Comparison of ENCODE assay signal across 25 mouse cellular contexts in genomic region chr3:116986451-116986850, GRCm38 (mm10). TPM values are rescaled to one million over a fixed set of nuclear protein-coding genes. Genes with fewer than 3 reads are reported as not detected.
"Had no signal": no experiment of that assay in that cellular context is flagged by ENCODE, and none has a peak within 500 bp of the region (broad histone marks: within the 10 kb centered on the region; RNA-seq: fewer than 3 reads in every experiment).

No protein-coding gene starts in this region.

- H3K9ac ChIP-seq: limb, embryonic 15.5 days; liver, embryonic 12.5 days; lung, embryonic 14.5 days; midbrain, embryonic 13.5 days; neural tube, embryonic 12.5 days; stomach, embryonic 15.5 days had no signal

- H3K4me2 ChIP-seq: limb, embryonic 15.5 days; liver, embryonic 12.5 days; lung, embryonic 14.5 days; midbrain, embryonic 13.5 days; neural tube, embryonic 12.5 days; stomach, embryonic 15.5 days had no signal

- H3K9me3 ChIP-seq: limb, embryonic 15.5 days; liver, embryonic 12.5 days; midbrain, embryonic 13.5 days; neural tube, embryonic 12.5 days; stomach, embryonic 15.5 days had no signal

- H3K27ac ChIP-seq: kidney, postnatal 0 days; limb, embryonic 15.5 days; liver, embryonic 12.5 days; macrophage; neural tube, embryonic 12.5 days; stomach, embryonic 15.5 days had no signal

- H3K4me1 ChIP-seq: liver, embryonic 12.5 days; megakaryocyte, embryonic 14.5 days; neural tube, embryonic 12.5 days; stomach, embryonic 15.5 days had no signal

- H3K4me3 ChIP-seq: limb, embryonic 15.5 days; liver, embryonic 12.5 days; megakaryocyte, embryonic 14.5 days; midbrain, embryonic 13.5 days; neural tube, embryonic 12.5 days; stomach, embryonic 15.5 days had no signal

- ATAC-seq: liver, embryonic 12.5 days had no signal

- H3K36me3 ChIP-seq: limb, embryonic 15.5 days; liver, embryonic 12.5 days; midbrain, embryonic 13.5 days; neural tube, embryonic 12.5 days; stomach, embryonic 15.5 days had no signal

- H3K27me3 ChIP-seq: limb, embryonic 15.5 days; liver, embryonic 12.5 days; megakaryocyte, embryonic 14.5 days; midbrain, embryonic 13.5 days; neural tube, embryonic 12.5 days; stomach, embryonic 15.5 days had no signal

- DNase-seq: kidney, adult 9 months; kidney, postnatal 36 days; lung, embryonic 14.5 days; lung, postnatal 10 days; retina, postnatal 1 day; right cerebral cortex, postnatal 4 days; spleen, adult 18-20 months; thymus, adult 2 months; thymus, postnatal 25 days had no signal

RNA-seq across cellular contexts. Expression of gene Palmd, which starts 17.7 kb away (rescaled TPM):
- total RNA-seq: monocyte, adult 5-6 weeks; neutrophil, adult 5-6 weeks had no signal
- polyA plus RNA-seq: macrophage had no signal

RNA-seq across cellular contexts. Expression of gene 4930455H04Rik, which starts 18.4 kb away (rescaled TPM):
- total RNA-seq: layer of hippocampus, adult 18-20 months; layer of hippocampus, postnatal 14 days; left cerebral cortex, adult 18-20 months; left cerebral cortex, postnatal 25 days; monocyte, adult 5-6 weeks; neutrophil, adult 5-6 weeks had no signal
- polyA plus RNA-seq: kidney, postnatal 0 days; limb, embryonic 15.5 days; liver, embryonic 12.5 days; liver, embryonic 16.5 days; lung, embryonic 14.5 days; macrophage; midbrain, embryonic 13.5 days; neural tube, embryonic 12.5 days; stomach, embryonic 15.5 days; thymus, adult 2 months; urinary bladder, adult 2 months had no signal
